Mouse (Mus musculus) urinary bladder, adult 2 months (tissue): Measurements from ENCODE around the gene Arf1. TPM values are rescaled to one million over a fixed set of nuclear protein-coding genes. Genes with fewer than 3 reads are reported as not detected.

ENCODE experiments used
- DNase-seq: peaks from one replicate; pipeline ENCODE4 v3.0.0; 2022; ENCODE audit warnings: low spot score
- polyA plus RNA-seq: library from polyadenylated mRNA; depleted of rRNA; stranded (reverse); fragments of >200 nt; gene quantifications from 2 replicates; pipeline ENCODE4 v1.2.3, GENCODE M21; 2012; rRNA removed

Gene Arf1
- 531 and 605 TPM in 2 replicates for polyA plus RNA-seq

DNA sequence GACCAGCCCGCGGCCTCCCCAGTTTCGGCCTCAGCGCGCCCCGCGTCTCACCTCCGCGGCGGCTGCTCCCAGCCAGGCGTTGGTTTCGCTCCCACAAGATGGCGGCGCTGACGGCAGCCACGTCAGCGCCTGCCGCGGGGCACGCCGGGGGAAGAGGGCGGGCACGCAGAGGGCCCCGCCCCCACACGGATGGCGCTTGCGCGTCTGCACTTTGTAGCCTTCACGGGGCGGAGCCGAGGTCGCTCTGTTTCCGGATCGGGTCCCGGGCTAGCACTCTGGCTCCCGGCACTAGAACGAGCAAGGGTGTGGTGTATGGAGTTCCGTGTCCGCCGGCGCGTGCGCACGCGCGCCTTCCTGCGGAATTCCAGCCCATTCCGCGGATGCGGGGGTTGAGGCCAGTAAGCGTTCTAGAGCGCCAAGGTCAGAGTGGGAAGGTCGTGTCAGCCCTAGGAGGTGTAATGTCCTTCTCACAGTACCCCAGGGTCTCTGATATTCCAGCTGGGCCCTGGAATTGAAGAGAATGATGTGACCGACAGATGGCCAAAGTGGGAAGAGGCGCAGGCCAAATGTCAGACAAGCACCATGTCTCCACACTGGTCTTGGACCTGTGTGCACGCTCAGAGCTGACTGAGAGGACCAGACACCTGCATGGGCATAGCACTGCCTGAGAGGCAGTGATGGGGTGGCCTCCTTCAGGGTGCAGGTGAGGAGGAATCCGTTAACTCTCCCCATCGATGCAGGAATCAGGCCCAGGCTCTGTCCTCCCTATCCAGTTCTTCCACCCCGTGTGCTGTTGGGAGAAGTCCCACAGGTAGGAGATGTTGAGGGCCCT is at the start of gene Arf1:
Gene Arf1 (minus strand): TSS at position 149 of the 832 bp plus-strand sequence.
- peak; percentile 97 for DNase-seq

- DNase-seq = no peak
These were observed 48.8 kb upstream of the Arf1 start for GRCm38 (mm10) chr11:59276877-59277276.

GRCm38 (mm10) chr11:59274184-59274583 is 46.1 kb upstream of the Arf1 start:
- no peak for DNase-seq

DNA sequence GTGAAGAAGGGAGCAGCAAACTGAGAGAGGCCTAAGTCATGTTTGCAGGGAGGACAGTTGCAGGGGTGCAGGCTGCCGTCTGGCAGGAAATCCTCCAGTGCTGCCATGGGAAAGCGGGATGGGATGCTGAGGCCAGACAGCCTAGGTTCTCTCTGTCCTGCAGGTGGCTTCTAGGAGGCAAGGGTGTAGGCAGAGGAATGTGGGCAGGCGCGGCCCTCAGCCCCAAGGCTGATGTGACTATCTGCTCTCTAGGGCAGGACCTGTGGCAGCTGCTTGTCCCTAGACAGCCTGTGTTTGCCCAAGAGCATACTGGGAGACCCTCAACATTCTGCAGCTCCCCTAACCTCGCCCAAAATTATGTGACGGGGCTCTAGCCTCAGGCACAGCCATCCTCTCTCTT is 38.7 kb upstream of the Arf1 start:
- no peak for DNase-seq

DNA sequence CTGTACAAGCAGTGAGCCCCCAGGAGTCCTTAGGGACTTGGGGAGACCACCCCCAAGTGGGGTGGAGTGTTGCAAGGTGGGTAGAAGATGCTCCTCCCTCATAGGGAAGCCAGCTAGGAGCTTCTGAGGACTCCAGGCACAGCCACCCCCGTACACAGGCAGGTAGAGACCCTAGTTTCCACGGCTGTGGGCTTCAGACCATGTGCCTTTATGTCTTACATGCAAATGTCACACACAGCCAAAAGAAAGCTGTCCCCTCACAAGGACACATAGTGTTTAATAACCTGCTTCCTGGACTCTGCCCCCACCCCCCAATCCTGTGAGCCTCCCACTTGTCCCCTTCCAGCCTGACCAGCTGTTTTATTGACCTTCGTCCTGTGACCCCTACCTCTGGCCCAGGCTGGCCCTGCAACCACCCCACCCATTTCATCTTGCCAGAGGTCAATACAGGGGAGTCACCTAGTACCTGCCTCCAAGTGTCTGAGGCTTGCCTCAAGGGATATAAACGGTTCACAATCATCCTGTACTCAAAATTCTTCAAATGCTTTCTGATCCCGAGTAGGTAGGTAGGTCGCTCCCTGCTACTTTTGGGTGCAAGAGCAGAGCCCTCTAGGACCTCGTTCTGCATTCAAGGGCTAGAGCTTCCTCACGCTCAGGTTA is 37.2 kb upstream of the Arf1 start:
- no peak for DNase-seq

DNA sequence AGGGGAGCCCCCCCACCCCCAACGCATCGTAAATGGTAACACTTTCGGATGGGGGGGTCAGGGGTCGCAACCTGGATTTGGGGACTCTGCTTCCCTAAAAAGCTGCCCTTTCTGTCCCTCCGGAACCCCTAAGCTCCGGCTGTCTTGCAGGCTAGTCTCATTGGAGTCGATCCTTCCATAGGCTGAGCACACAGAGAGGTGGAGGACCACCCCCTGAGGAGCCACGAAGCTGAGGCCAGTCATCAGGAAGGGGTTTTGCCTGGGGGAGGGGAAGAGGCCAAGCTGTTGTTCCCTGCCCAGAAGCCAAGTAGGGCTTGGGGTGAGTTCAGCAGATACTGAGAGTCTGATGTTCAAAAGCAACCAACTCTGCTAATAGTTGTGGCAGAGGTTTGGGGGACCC is 36.5 kb upstream of the Arf1 start:
- DNase-seq = no peak

DNA sequence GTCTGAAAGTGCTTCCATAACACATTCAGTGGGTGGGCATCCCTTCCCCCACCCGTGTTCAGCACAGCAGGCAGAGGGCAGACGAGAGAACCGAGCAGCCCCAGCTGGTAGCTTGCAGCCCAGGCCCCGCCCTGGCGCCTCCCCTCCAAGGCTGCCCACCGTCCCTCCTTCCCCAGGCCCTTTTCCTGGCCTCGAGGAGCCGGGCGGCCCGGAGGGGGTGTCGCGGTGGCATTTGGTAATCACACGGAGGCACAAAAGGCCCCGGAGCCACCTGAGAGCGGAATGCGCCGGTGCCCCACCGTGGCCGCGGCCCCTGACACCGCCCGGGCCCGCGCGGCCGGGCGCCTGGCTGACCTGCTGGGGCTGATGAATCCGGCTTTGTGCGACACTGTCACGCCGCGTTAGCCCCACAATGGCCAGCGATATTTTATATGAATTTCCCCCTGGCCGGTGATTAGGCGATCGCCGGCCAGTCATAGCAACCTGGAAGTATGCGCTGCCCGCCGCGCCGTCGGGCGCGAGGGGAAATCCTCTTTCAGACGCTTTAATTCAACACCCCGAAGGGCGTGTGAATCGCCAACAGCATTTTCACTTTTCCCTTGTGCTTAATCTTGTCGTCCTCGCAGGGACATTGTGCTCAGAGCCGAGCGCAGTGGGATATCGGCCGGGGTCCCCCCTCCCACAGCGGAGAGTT is 35.9 kb upstream of the Arf1 start:
- no peak for DNase-seq

GRCm38 (mm10) chr11:59262308-59262707 is 34.2 kb upstream of the Arf1 start:
- DNase-seq = no peak

GRCm38 (mm10) chr11:59260706-59261493 is 32.8 kb upstream of the Arf1 start:
- no peak for DNase-seq

- DNase-seq = no peak
These were observed 31.6 kb upstream of the Arf1 start for GRCm38 (mm10) chr11:59259647-59260046.

DNA sequence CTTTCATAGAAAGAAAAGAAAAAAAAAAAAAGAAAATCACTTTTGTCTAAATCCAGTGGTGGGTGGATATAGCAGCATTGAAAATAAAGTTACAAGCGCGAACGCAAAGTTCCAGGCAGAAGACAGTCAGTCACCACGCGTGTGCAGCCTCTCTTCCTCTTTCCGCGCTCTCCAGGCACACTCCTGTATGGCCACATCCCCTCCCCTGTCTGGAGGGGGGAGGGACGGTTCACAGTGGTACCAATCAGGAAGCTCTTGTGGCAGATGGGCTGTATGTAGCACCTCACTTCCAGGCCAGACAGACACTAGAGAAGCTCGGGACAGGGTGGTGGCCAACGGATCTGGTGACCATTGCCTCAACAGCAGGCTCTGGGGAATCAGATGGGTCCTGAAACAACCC is 20.0 kb upstream of the Arf1 start:
- no peak for DNase-seq

DNA sequence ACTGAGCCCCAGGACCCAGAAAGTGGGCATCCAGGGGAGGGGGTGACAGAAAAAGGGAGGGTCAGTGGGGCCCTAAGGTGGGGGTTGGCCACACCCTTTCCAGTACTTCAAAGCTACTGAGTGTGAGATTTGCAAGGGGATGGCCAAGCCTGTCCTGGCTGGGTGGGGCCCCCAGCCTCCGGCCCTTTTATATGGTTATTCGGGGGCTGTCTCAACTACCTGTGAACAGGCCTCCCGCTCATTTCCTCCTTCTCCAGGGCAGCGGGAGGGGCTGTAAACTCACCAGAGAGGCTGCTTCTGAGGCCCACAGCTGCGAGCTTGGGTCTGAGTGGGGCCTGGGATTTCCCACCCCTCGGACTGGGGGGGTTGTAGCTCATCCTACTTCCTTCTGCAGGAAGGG is 15.8 kb upstream of the Arf1 start:
- no peak for DNase-seq

- no peak for DNase-seq
These were observed 13.8 kb upstream of the Arf1 start for GRCm38 (mm10) chr11:59241841-59242240.

- DNase-seq = no peak
These were observed 11.7 kb upstream of the Arf1 start for GRCm38 (mm10) chr11:59239796-59240195.

DNA sequence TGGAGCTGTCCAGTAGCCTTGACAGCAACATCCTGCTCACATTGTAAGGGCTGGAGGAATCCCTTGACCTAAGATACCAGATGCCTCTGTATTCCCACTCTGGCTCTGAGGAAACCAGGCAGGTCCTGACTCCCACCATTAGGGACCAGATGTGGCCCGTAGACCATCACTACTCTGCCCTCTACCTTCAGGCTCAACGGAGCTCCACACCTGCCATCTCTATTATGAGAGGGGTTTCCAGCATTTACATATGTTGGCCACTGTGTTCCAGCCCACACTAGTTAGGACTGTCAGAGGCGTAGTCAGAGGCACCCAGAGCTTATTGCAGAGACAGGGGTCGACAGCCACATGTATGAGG is 11.3 kb upstream of the Arf1 start:
- no peak for DNase-seq

DNA sequence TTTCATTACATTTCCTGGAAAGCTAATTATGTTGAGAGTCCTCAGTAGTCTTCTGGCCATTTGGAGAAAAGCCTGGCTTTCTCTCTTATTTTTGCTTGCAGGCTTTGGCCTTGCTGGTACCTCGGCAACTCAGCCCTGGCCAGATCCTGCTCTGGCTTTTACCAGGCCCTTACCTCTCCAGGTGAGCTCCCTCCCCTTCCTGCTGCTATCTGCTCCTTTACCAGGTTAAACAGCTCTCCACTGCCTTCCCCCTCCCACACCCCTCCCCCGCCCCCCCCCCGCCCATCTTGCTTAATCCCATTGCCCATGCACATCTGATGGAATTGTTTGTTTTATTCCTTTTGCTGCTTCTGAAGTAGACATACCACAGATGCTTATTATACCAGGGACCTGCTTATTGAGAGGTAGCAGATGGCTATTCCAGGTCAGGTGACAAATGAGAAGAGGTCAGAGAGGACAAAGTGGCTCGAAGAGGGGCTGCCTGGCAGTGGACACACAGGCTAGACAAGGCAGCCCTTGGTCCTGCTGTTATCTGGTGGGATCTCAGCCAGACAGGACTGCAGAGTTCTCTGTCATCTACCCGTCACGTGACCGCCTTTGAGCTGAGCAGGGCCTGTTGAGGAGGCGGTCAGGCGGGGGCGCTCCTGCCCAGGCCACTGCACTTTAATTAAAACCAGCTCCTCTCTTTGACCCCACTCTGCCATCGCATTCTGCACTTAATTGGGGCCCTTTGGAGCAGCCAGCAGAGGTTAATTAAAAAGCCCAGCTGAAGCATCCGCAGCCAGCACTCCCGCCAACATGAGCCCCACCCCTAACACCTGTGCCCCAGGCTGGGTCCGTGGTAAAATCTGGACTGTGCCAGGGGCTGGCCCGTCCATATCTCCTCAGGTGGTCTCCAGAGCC is 10.7 kb upstream of the Arf1 start:
- peak; percentile 49 for DNase-seq

GRCm38 (mm10) chr11:59232797-59233196 is 4.7 kb upstream of the Arf1 start:
- DNase-seq = no peak

DNA sequence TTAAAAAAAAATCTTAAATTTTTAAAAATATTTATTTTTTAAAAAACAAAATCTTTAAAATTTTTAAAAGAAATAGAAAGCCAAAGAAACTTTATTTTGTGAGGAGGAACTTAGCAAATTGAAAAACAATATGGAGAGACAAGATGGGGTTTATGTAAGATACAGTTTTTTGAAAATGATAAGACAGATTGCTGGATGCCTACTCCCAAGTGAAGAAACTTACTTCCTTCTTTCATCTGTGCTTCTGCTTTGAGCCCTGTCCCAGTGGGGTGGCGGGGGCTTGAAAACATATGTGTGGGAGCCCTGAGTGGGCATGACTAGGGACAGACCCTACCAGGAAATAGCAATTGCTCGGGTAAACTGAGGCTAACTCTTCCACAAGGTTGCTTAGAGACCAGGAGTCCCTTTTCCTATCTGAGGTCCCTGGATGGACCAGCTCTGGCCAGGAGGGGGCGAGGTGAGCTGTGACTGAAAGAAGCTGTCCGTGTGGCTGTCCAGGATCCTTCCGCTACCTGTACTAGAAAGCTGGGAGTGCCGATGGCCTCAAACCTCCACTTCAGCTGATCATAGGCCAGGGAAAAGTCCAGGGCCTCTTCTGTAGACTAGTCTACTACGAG is 2.2 kb upstream of the Arf1 start:
- DNase-seq = peak; percentile 53

- DNase-seq = no peak
These were observed 407 bp downstream of the Arf1 start for GRCm38 (mm10) chr11:59227604-59228121.
